Mouse (Mus musculus) lung, embryonic 16.5 days (tissue): ENCODE results near the gene Gm10959. TPM values are rescaled to one million over a fixed set of nuclear protein-coding genes. Genes with fewer than 3 reads are reported as not detected.
A peak's percentile ranks its signal among the peaks of the same experiment; 100 is the strongest.

Experiments used
- ATAC-seq: fragments of 200-750 bp; cut with Nextera tagmentation; 2 replicates; pipeline ENCODE4 v1.8.0; 2017; ENCODE audit warnings: low read depth, mild to moderate bottlenecking, moderate library complexity
- H3K27ac ChIP-seq: fragments of 300-500 bp; sonication (generic); 2 replicates; pipeline ENCODE4 v1.5.1; 2014; ENCODE audit warnings: mild to moderate bottlenecking, control low read depth, low read length
- H3K27me3 ChIP-seq: fragments of 300-500 bp; sonication (generic); 2 replicates; pipeline ENCODE4 v1.6.1; 2014; ENCODE audit warnings: low read depth, low read length, mixed read lengths; ENCODE audit not compliant: control insufficient read depth, insufficient read depth
- H3K36me3 ChIP-seq: fragments of 300-500 bp; sonication (generic); 2 replicates; pipeline ENCODE4 v1.6.1; 2014; ENCODE audit warnings: low read length; ENCODE audit not compliant: control insufficient read depth, insufficient read depth
- H3K4me1 ChIP-seq: fragments of 300-500 bp; sonication (generic); replicated peaks from 2 replicates; pipeline ENCODE4 v1.6.1; 2014; ENCODE audit warnings: low read length, mixed read lengths; ENCODE audit not compliant: control insufficient read depth, insufficient read depth
- H3K4me2 ChIP-seq: fragments of 300-500 bp; sonication (generic); 2 replicates; pipeline ENCODE4 v1.6.1; 2014; ENCODE audit warnings: low read depth, low read length, control low read depth
- H3K4me3 ChIP-seq: fragments of 300-500 bp; sonication (generic); 2 replicates; pipeline ENCODE4 v1.5.1; 2014; ENCODE audit warnings: mild to moderate bottlenecking, low read length, control low read depth
- H3K9ac ChIP-seq: fragments of 300-500 bp; sonication (generic); 2 replicates; pipeline ENCODE4 v1.6.1; 2014; ENCODE audit warnings: low read length, control low read depth
- H3K9me3 ChIP-seq: fragments of 300-500 bp; sonication (generic); 2 replicates; pipeline ENCODE4 v1.6.1; 2016; ENCODE audit warnings: low read length; ENCODE audit not compliant: control insufficient read depth
- WGBS: fragments of 180-500 bp; shearing (Covaris S2); extraction: QIAGEN DNeasy Blood & Tissue Kit; methylation state at CpG from one replicate; pipeline ENCODE4 v1.1.7; 2014; 5-methylcytosine and 5-hydroxymethylcytosine counted together
- polyA plus RNA-seq: library from polyadenylated mRNA; unstranded; fragments of >200 nt; fragmentation: Nextera tagmentation; extraction: Ambion mirVana; gene quantifications from 2 replicates; pipeline ENCODE4 v1.2.1, GENCODE M21; 2015

The Gm10959 gene
- polyA plus RNA-seq, 1 experiment from 2014 or later = not detected

GRCm38 (mm10) chr3:122924009-122924914, 5.1 kb upstream of the Gm10959 start, which contains the start of gene 1810037I17Rik:
TSS of gene 1810037I17Rik (plus strand) at chr3:122924203.
- Histone ChIP-seq H3K4me2 (peak within 1 kb of the TSS; percentile 63), H3K36me3 (no peaks in the 10 kb centered on the region), H3K9ac (peak within 1 kb of the TSS; percentile 82), H3K27me3 (no peaks in the 10 kb centered on the region), H3K4me1 (peaks cover 5% of the 10 kb centered on the region), H3K27ac (peak within 1 kb of the TSS; percentile 93), H3K9me3 (no peaks in the 10 kb centered on the region), H3K4me3 (peak within 1 kb of the TSS; percentile 70)
- WGBS = 1% methylated on average over 66 of the region's 68 CpGs
- peak; percentile 99 for ATAC-seq

GRCm38 (mm10) chr3:122923147-122923546, 4.0 kb upstream of the Gm10959 start:
- 34% methylated on average over 7 of the region's 7 CpGs for WGBS
- peak overlapping the region; percentile 62 for H3K4me2 ChIP-seq
- peaks cover 5% of the 10 kb centered on the region for H3K4me1 ChIP-seq
- no peaks in the 10 kb centered on the region for H3K27me3 ChIP-seq
- H3K9ac ChIP-seq = peak overlapping the region; percentile 68; the same call in 1 of the 2 replicates
- H3K36me3 ChIP-seq = no peaks in the 10 kb centered on the region
- H3K4me3 ChIP-seq = peak overlapping the region; percentile 70
- H3K9me3 ChIP-seq = no peaks in the 10 kb centered on the region
- peak overlapping the region; percentile 75 for H3K27ac ChIP-seq
- no peak for ATAC-seq

GRCm38 (mm10) chr3:122921676-122922527, 2.7 kb upstream of the Gm10959 start:
- no peak for ATAC-seq
- Histone ChIP-seq H3K4me3 (no peak overlapping the region), H3K27me3 (no peaks in the 10 kb centered on the region), H3K4me2 (no peak overlapping the region), H3K27ac (no peak overlapping the region), H3K4me1 (peaks cover 5% of the 10 kb centered on the region), H3K36me3 (no peaks in the 10 kb centered on the region), H3K9ac (no peak overlapping the region), H3K9me3 (no peaks in the 10 kb centered on the region)
- WGBS = 74% methylated on average over 8 of the region's 8 CpGs

- Histone ChIP-seq H3K9me3 (no peaks in the 10 kb centered on the region), H3K27me3 (no peaks in the 10 kb centered on the region), H3K4me2 (no peak overlapping the region), H3K27ac (peak overlapping the region; percentile 65), H3K36me3 (no peaks in the 10 kb centered on the region), H3K4me3 (no peak overlapping the region), H3K4me1 (peaks cover 5% of the 10 kb centered on the region), H3K9ac (no peak overlapping the region)
- no peak for ATAC-seq
- WGBS = 49% methylated on average over 8 of the region's 8 CpGs
Measured at GRCm38 (mm10) chr3:122920572-122921435, 1.6 kb upstream of the Gm10959 start.

GRCm38 (mm10) chr3:122918672-122919071, 488 bp downstream of the Gm10959 start:
- H3K9me3 ChIP-seq = no peaks in the 10 kb centered on the region
- 50% methylated on average over 2 of the region's 2 CpGs for WGBS
- no peak overlapping the region for H3K27ac ChIP-seq
- no peaks in the 10 kb centered on the region for H3K36me3 ChIP-seq
- H3K4me1 ChIP-seq = peaks cover 5% of the 10 kb centered on the region
- H3K4me2 ChIP-seq = no peak overlapping the region
- no peak overlapping the region for H3K9ac ChIP-seq
- no peak overlapping the region for H3K4me3 ChIP-seq
- H3K27me3 ChIP-seq = no peaks in the 10 kb centered on the region
- ATAC-seq = no peak

- Histone ChIP-seq H3K27me3 (no peaks in the 10 kb centered on the region), H3K36me3 (no peaks in the 10 kb centered on the region), H3K4me3 (no peak overlapping the region), H3K27ac (no peak overlapping the region), H3K4me2 (no peak overlapping the region), H3K4me1 (peaks cover 3% of the 10 kb centered on the region; the same call in 1 of the 2 replicates), H3K9me3 (no peaks in the 10 kb centered on the region), H3K9ac (no peak overlapping the region)
- no peak for ATAC-seq
- 76% methylated on average over 6 of the region's 6 CpGs for WGBS
Measured at GRCm38 (mm10) chr3:122916191-122916680, 2.9 kb downstream of the Gm10959 start.

GRCm38 (mm10) chr3:122915493-122915892, 3.7 kb downstream of the Gm10959 start:
- H3K27me3 ChIP-seq = no peaks in the 10 kb centered on the region
- no peaks in the 10 kb centered on the region for H3K36me3 ChIP-seq
- H3K9me3 ChIP-seq = no peaks in the 10 kb centered on the region
- no peaks in the 10 kb centered on the region for H3K4me1 ChIP-seq
- 70% methylated on average over 5 of the region's 5 CpGs for WGBS
- no peak overlapping the region for H3K4me2 ChIP-seq
- ATAC-seq = no peak
- H3K4me3 ChIP-seq = no peak overlapping the region
- H3K27ac ChIP-seq = no peak overlapping the region
- H3K9ac ChIP-seq = no peak overlapping the region

- H3K27ac ChIP-seq = no peak overlapping the region
- H3K36me3 ChIP-seq = no peaks in the 10 kb centered on the region
- no peak overlapping the region for H3K4me3 ChIP-seq
- 76% methylated on average over 2 of the region's 2 CpGs for WGBS
- H3K9ac ChIP-seq = no peak overlapping the region
- no peak for ATAC-seq
- no peaks in the 10 kb centered on the region for H3K4me1 ChIP-seq
- no peaks in the 10 kb centered on the region for H3K9me3 ChIP-seq
- H3K27me3 ChIP-seq = no peaks in the 10 kb centered on the region
- no peak overlapping the region for H3K4me2 ChIP-seq
Measured at GRCm38 (mm10) chr3:122907841-122908240, 11.3 kb downstream of the Gm10959 start.
